Mouse (Mus musculus): ENCODE measurements at regions not wholly inside any gene's neighbourhood (a gene's known extent, or its start where the extent isn't known, plus 50 kb on each side); places are given as distances from the start of the nearest gene placed in this dataset.

- no peak for DNase-seq (ENCODE audit: low spot score)
Observed at GRCm38 (mm10) chr1:71946911-71947310, 265.2 kb downstream of the Mreg start.

GRCm38 (mm10) chr1:71945070-71945469, 267.0 kb downstream of the Mreg start:
- no peak for DNase-seq (ENCODE audit: low spot score)

GRCm38 (mm10) chr1:71944531-71944930, 267.6 kb downstream of the Mreg start:
- no peak for DNase-seq (ENCODE audit: low spot score)

- no peak for DNase-seq (ENCODE audit: low spot score)
Observed at GRCm38 (mm10) chr1:71942145-71942544, 270.0 kb downstream of the Mreg start.

GRCm38 (mm10) chr1:71941688-71942087, 270.4 kb downstream of the Mreg start:
- DNase-seq (ENCODE audit: low spot score), result no peak

GRCm38 (mm10) chr1:71940900-71941299, 271.2 kb downstream of the Mreg start:
- DNase-seq (ENCODE audit: low spot score), result no peak

- no peak for DNase-seq (ENCODE audit: low spot score)
Observed at GRCm38 (mm10) chr1:71938323-71939007, 273.6 kb downstream of the Mreg start.

GRCm38 (mm10) chr1:71937922-71938321, 274.2 kb downstream of the Mreg start:
- DNase-seq (ENCODE audit: low spot score), result no peak

GRCm38 (mm10) chr1:71937168-71937567, 274.9 kb downstream of the Mreg start:
- no peak for DNase-seq (ENCODE audit: low spot score)

- no peak for DNase-seq (ENCODE audit: low spot score)
Observed at GRCm38 (mm10) chr1:71936501-71937129, 275.5 kb downstream of the Mreg start.

- no peak for DNase-seq (ENCODE audit: low spot score)
Observed at GRCm38 (mm10) chr1:71925501-71925900, 272.5 kb upstream of the Fn1 start.

- DNase-seq (ENCODE audit: low spot score), result no peak
Observed at GRCm38 (mm10) chr1:71924884-71925283, 271.9 kb upstream of the Fn1 start.

GRCm38 (mm10) chr1:71923731-71924130, 270.7 kb upstream of the Fn1 start:
- DNase-seq (ENCODE audit: low spot score), result no peak

- DNase-seq (ENCODE audit: low spot score), result no peak
Observed at GRCm38 (mm10) chr1:71921456-71921855, 268.5 kb upstream of the Fn1 start.

- DNase-seq (ENCODE audit: low spot score), result no peak
Observed at GRCm38 (mm10) chr1:71919891-71920290, 266.9 kb upstream of the Fn1 start.

GRCm38 (mm10) chr1:71917021-71917420, 264.0 kb upstream of the Fn1 start:
- no peak for DNase-seq (ENCODE audit: low spot score)

GRCm38 (mm10) chr1:71914439-71914838, 261.4 kb upstream of the Fn1 start:
- DNase-seq (ENCODE audit: low spot score), result no peak

- no peak for DNase-seq (ENCODE audit: low spot score)
Observed at GRCm38 (mm10) chr1:71913221-71913620, 260.2 kb upstream of the Fn1 start.

- DNase-seq (ENCODE audit: low spot score), result no peak
Observed at GRCm38 (mm10) chr1:71912441-71912840, 259.4 kb upstream of the Fn1 start.

- no peak for DNase-seq (ENCODE audit: low spot score)
Observed at GRCm38 (mm10) chr1:71910125-71910524, 257.1 kb upstream of the Fn1 start.

- no peak for DNase-seq (ENCODE audit: low spot score)
Observed at GRCm38 (mm10) chr1:71909508-71910124, 256.6 kb upstream of the Fn1 start.

GRCm38 (mm10) chr1:71904376-71904948, 251.5 kb upstream of the Fn1 start:
- no peak for DNase-seq (ENCODE audit: low spot score)

All from left cerebral cortex, adult 11 months (tissue).